Mouse (Mus musculus) erythroblast, embryonic 14.5 days (primary cell): ENCODE measurements around the gene Fam219a. TPM values are rescaled to one million over a fixed set of nuclear protein-coding genes. Genes with fewer than 3 reads are reported as not detected.

Experiments
- H3K27me3 ChIP-seq: 2 replicates; pipeline ENCODE4 v1.6.1; 2012; ENCODE audit warnings: inconsistent platforms; ENCODE audit not compliant: control insufficient read depth
- H3K36me3 ChIP-seq: 2 replicates; pipeline ENCODE4 v1.6.1; 2012; ENCODE audit warnings: mild to moderate bottlenecking, inconsistent platforms; ENCODE audit not compliant: control insufficient read depth
- H3K4me1 ChIP-seq: 2 replicates; pipeline ENCODE4 v1.6.1; 2012; ENCODE audit warnings: inconsistent platforms; ENCODE audit not compliant: control insufficient read depth
- H3K4me3 ChIP-seq: replicated peaks from 2 replicates; pipeline ENCODE3; 2012; ENCODE audit warnings: moderate library complexity, mild to moderate bottlenecking, inconsistent platforms
- H3K9me3 ChIP-seq: 2 replicates; pipeline ENCODE4 v1.6.1; 2012; ENCODE audit warnings: low read length, inconsistent platforms, mixed read lengths; ENCODE audit not compliant: control insufficient read depth
- GATA1 ChIP-seq: IDR thresholded peaks from 2 replicates; pipeline ENCODE4 v1.6.1; 2012; ENCODE audit warnings: low read length, inconsistent platforms, mixed read lengths
- TAL1 ChIP-seq: IDR thresholded peaks from 3 replicates; pipeline ENCODE4 v1.6.1; 2012; ENCODE audit warnings: low read length, inconsistent platforms, mixed read lengths
- polyA plus RNA-seq: library from polyadenylated mRNA; stranded (reverse); fragments of >175 nt; gene quantifications from 2 replicates; pipeline ENCODE4 v1.2.3, GENCODE M21; 2012

Gene Fam219a
- polyA plus RNA-seq, 1 experiment, result 0.14 TPM

DNA sequence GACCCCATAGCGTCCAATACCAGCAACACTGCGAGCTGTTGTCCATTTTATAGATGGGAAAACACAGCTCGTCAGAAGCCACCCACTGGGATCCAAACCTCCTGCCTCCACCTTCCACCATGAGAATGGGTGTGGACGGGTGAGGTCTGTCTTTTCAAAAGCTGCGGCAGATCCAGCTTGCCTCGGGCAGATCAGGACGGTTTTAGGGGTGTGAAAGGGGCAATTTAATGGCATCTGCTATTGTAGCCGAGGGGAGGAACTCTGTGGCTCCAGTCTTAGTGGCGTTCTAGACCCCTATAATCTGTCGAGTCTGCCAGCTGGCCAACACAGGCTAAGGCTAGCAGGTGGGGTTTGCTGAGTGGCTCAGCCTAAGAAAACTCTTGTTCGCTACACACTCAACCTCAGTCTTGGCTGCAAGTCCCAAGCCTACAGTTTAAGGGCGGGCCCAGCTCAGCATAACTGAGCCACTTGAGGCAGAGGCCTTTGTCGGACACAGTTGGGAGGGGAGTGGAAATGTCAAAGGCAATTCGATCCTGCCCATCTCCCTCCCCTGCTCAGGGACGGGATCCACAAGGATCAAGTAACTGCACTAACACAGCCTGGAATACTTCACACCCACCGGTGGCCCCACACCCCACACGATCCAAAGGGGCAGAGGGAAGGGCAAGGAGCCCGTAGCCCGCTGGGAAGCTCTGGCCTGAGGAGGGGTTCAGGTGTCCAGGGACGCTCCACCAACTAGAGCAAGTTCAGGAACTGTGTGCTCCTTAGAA, 67.0 kb downstream of the Fam219a start:
- Histone ChIP-seq H3K27me3 (peaks cover 65% of the 10 kb centered on the region), H3K4me1 (peaks cover 36% of the 10 kb centered on the region), H3K4me3 (peak overlapping the region; percentile 53), H3K9me3 (peaks cover 5% of the 10 kb centered on the region; the same call in 1 of the 2 replicates), H3K36me3 (no peaks in the 10 kb centered on the region)
- TF ChIP-seq TAL1 (no peak), GATA1 (no peak)

DNA sequence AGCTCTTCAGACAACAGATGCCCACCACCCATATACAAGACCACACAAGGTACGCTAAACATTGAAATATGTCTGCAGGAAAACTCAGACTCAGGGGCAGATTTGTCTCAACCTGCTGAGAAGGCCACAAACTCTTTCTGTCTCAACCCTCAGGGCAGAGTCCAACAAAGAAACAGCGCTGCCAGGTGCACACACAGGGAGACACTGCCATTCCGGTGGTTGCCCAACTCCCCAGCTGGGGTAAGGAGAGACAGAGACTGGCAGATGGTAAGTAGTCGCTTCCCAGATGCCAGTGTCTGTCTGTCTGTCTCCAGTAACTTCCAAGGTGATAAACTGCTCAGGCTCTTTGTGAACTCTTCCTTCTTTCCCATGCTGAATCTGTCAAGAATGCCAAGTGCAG, 68.6 kb downstream of the Fam219a start:
- Histone ChIP-seq H3K9me3 (peaks cover 5% of the 10 kb centered on the region; the same call in 1 of the 2 replicates), H3K27me3 (peaks cover 70% of the 10 kb centered on the region), H3K4me3 (no peak overlapping the region), H3K36me3 (no peaks in the 10 kb centered on the region), H3K4me1 (peaks cover 21% of the 10 kb centered on the region)
- TF ChIP-seq GATA1 (no peak), TAL1 (no peak)

DNA sequence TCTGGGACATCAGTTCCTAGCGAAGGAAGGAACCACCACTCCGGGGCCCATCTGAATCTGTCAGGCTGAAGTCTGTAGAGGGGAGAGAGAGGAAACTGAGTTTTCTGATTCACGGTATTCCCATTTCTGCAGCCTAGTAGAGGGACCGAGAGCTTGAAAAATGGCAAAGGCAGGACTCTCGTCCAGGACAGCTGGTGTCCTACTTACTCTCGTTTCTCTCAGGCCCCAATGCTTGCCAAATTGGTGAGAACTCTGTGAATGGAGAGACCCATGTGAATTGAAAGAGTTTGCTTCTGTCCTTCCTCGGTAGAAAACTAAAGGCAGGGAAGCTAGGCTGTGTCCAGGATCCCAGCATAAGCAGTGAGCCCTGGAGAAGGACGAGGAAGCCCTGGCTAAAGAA, 69.7 kb downstream of the Fam219a start:
- H3K4me1 ChIP-seq, result peaks cover 21% of the 10 kb centered on the region
- no peak for TF ChIP-seq GATA1
- TF ChIP-seq TAL1, result no peak
- no peaks in the 10 kb centered on the region for H3K36me3 ChIP-seq
- H3K27me3 ChIP-seq, result peaks cover 76% of the 10 kb centered on the region
- H3K9me3 ChIP-seq, result peaks cover 5% of the 10 kb centered on the region; the same call in 1 of the 2 replicates
- H3K4me3 ChIP-seq, result no peak overlapping the region

DNA sequence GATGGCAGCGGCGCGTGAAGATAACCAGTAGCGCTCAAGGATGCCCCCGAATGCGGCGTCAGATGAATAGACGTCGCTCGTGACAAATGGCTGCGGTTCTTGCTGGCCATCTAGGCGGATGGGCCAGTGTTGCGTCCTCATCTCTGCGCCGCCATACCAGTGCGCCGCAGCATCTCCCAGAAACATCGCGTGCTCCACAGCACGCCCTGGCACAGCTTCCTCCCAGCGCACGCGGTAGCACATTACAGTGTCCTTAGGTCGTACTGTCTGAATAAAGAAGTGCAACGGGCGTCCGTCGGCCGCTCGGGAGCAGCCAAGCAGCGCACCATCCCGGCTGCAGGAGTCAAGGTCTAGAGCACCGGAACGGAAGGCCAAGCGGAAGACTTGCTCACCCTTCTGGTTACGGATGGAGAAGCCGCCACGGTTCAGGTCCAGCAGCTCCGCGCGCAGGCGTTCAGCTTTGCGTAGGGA, 70.4 kb downstream of the Fam219a start:
- H3K9me3 ChIP-seq, result peaks cover 5% of the 10 kb centered on the region; the same call in 1 of the 2 replicates
- TF ChIP-seq TAL1 (no peak), GATA1 (no peak)
- no peak overlapping the region for H3K4me3 ChIP-seq
- H3K4me1 ChIP-seq, result peaks cover 21% of the 10 kb centered on the region
- no peaks in the 10 kb centered on the region for H3K36me3 ChIP-seq
- H3K27me3 ChIP-seq, result peaks cover 76% of the 10 kb centered on the region

DNA sequence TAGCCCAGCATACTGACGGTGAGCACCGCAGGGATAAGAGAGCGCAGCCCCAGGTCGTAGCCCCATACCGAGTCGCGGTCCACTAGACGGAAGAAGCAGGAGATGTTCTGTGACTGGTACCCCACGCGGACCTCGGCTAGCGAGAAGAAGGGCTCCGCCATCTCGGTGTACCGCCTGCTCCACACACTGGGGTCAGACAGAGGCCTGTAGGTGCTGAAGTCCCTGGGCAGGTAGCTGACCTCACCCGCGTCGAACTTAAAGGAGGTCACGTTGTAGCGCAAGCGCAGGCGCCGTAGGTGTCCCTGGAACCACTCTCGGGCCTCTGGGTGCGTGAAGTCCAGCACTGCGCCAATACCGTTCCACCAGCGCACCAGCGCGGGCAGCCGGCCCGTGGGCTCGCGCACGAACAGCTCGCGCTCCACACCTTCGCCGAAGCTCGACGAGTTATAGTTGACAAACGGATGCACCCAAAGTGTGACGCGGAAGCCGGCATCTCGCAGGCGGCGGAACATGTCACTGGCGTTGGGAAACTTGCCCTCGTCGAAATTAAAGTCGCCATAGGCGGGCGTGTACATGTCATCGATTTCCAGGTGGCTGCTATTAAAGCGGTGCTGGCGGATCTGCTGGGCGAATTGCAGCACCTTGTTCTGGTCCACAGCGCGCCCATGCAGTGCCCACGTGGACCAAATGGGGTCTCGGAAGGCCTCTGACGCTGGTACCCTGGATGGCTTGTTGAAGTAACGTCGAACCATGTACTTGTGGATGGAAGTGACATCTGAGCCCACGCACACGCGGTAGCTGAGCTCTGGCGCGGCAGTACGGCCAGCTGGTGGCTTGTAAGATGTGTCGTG, 71.1 kb downstream of the Fam219a start:
- TF ChIP-seq GATA1, result no peak
- TF ChIP-seq TAL1, result no peak
- no peaks in the 10 kb centered on the region for H3K36me3 ChIP-seq
- H3K4me1 ChIP-seq, result peaks cover 18% of the 10 kb centered on the region
- H3K4me3 ChIP-seq, result no peak overlapping the region
- H3K27me3 ChIP-seq, result peaks cover 76% of the 10 kb centered on the region
- peaks cover 5% of the 10 kb centered on the region; the same call in 1 of the 2 replicates for H3K9me3 ChIP-seq

DNA sequence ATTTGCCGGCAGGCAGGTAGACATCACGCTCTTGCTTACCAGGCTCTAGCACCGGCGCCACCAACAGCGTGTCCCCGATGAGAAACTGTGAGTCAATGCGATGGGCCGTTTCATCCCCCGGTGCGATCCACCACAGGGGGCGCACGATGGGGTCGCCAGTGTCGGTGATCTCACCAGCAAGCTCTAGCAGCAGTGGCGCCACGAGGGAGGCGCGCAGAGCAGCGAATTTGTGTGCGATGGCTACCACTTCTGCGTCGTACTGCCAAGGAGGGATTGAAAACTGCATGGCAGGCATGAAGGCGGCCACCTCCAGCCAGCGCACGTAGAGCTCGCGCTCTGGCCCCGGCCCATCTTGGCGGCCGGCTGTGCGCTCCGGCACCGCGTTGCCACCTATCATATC, 71.8 kb downstream of the Fam219a start:
- Histone ChIP-seq H3K4me3 (no peak overlapping the region), H3K36me3 (no peaks in the 10 kb centered on the region), H3K9me3 (peaks cover 5% of the 10 kb centered on the region; the same call in 1 of the 2 replicates), H3K27me3 (peaks cover 74% of the 10 kb centered on the region), H3K4me1 (peaks cover 11% of the 10 kb centered on the region)
- TF ChIP-seq TAL1, result no peak
- no peak for TF ChIP-seq GATA1

DNA sequence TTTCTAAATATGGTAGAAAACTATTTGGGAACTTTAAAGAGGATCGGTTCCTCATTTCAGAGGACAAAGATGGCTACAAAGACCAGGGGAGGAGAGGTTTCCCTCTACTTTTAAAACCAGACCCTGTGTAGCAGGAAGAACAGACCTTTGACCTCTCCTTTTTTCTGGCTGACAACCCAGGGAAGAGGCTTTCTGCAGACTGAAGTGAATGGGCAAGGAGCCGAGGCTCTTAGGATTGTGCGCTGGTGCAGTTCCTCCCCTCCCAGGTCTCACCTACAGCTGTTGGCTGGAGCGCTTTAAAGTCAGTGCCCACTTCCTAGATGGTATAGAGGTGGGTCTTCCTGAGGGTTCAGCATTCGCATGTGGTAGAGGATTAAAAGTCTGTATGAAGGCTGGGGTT, 72.3 kb downstream of the Fam219a start:
- TF ChIP-seq TAL1, result no peak
- TF ChIP-seq GATA1, result no peak
- H3K4me3 ChIP-seq, result no peak overlapping the region
- H3K9me3 ChIP-seq, result peaks cover 5% of the 10 kb centered on the region; the same call in 1 of the 2 replicates
- H3K36me3 ChIP-seq, result no peaks in the 10 kb centered on the region
- H3K4me1 ChIP-seq, result peaks cover 6% of the 10 kb centered on the region
- H3K27me3 ChIP-seq, result peaks cover 68% of the 10 kb centered on the region

DNA sequence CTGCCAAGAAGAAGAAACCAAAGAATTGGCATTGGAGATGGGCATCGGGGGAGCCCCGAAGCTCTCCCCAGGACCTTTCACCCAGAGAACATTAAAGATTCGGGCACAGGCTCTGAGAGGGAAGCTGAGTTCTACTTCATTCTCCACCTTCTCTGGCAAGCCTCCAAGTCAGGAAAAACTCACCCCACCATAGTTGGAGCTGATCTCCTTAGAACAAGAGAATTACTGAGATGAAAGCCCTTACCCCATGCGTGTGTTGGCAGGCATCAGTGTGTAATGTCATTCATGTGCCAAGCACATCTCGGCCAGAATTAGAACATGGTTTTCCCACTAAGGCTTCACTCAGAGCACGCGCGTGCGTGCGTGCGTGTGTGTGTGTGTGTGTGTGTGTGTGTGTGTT, 73.5 kb downstream of the Fam219a start:
- H3K4me1 ChIP-seq, result peaks cover 5% of the 10 kb centered on the region
- H3K9me3 ChIP-seq, result peaks cover 5% of the 10 kb centered on the region; the same call in 1 of the 2 replicates
- H3K4me3 ChIP-seq, result no peak overlapping the region
- no peak for TF ChIP-seq TAL1
- no peak for TF ChIP-seq GATA1
- no peaks in the 10 kb centered on the region for H3K36me3 ChIP-seq
- peaks cover 56% of the 10 kb centered on the region for H3K27me3 ChIP-seq

DNA sequence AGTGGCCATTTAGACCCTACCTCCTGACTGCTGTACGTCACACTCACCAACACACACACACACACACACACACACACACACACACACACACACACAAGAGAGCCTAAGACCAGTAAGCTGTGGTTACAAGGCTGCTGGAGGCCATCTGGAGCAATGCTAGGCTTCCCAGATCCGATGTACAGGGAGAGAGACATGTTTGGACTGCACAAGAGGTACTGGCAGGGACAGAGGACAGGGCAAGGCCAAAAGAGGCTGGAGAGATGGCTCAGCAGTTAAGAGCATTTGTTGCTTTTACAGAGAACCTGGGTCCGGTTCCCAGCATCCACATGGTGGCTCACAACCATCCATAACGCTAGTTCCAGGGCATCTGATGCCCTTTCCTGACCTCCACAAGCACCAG, 74.3 kb downstream of the Fam219a start:
- peaks cover 49% of the 10 kb centered on the region for H3K27me3 ChIP-seq
- TF ChIP-seq GATA1 (no peak), TAL1 (no peak)
- no peak overlapping the region for H3K4me3 ChIP-seq
- H3K36me3 ChIP-seq, result no peaks in the 10 kb centered on the region
- peaks cover 5% of the 10 kb centered on the region; the same call in 1 of the 2 replicates for H3K9me3 ChIP-seq
- peaks cover 5% of the 10 kb centered on the region for H3K4me1 ChIP-seq
